In genomic region chr1:11744749-11745314, GRCm38 (mm10) we compare ENCODE assay signal across 16 mouse cellular contexts.
"Had no signal": no experiment of that assay in that cellular context is flagged by ENCODE, and none has a peak within 500 bp of the region (broad histone marks: within the 10 kb centered on the region; RNA-seq: fewer than 3 reads in every experiment).

No protein-coding gene starts in this region.

- H3K36me3 ChIP-seq: lung, embryonic 15.5 days; midbrain, embryonic 13.5 days; midbrain, embryonic 15.5 days; neural tube, embryonic 12.5 days; stomach, embryonic 15.5 days had no signal

- H3K9me3 ChIP-seq: lung, embryonic 15.5 days; midbrain, embryonic 13.5 days; midbrain, embryonic 15.5 days; neural tube, embryonic 12.5 days; stomach, embryonic 15.5 days had no signal

- ATAC-seq: lung, postnatal 0 days; midbrain, embryonic 13.5 days; midbrain, embryonic 15.5 days had no signal

- H3K4me2 ChIP-seq: lung, embryonic 15.5 days; midbrain, embryonic 11.5 days; midbrain, embryonic 13.5 days; midbrain, embryonic 15.5 days; neural tube, embryonic 12.5 days; stomach, embryonic 15.5 days had no signal

- H3K4me1 ChIP-seq: lung, embryonic 15.5 days; megakaryocyte, embryonic 14.5 days; midbrain, embryonic 15.5 days; neural tube, embryonic 12.5 days; stomach, embryonic 15.5 days had no signal

- H3K9ac ChIP-seq: lung, embryonic 15.5 days; midbrain, embryonic 13.5 days; midbrain, embryonic 15.5 days; neural tube, embryonic 12.5 days; stomach, embryonic 15.5 days had no signal

- DNase-seq: lung, adult 2 months; lung, postnatal 14 days; lung, postnatal 36 days; right cerebral cortex, postnatal 14 days; thymus, postnatal 14 days; thymus, postnatal 36 days had no signal

- H3K27ac ChIP-seq: lung, embryonic 15.5 days; macrophage; midbrain, embryonic 13.5 days; midbrain, embryonic 15.5 days; neural tube, embryonic 12.5 days; stomach, embryonic 15.5 days; stomach, postnatal 0 days had no signal

- H3K4me3 ChIP-seq: lung, embryonic 15.5 days; megakaryocyte, embryonic 14.5 days; midbrain, embryonic 13.5 days; midbrain, embryonic 15.5 days; neural tube, embryonic 12.5 days; stomach, embryonic 15.5 days had no signal

- H3K27me3 ChIP-seq: lung, embryonic 15.5 days; megakaryocyte, embryonic 14.5 days; neural tube, embryonic 12.5 days; stomach, embryonic 15.5 days had no signal
